Mouse (Mus musculus): ENCODE data around the gene Htr3b.

- TF ChIP-seq CTCF (IDR thresholded peaks at IDR 0.05; ENCODE audit: insufficient read depth, low read length) (no peak), POLR2A (IDR thresholded peaks at IDR 0.05; ENCODE audit: borderline replicate concordance, extremely low read depth, low read depth, low read length) (no peak)
Observed at GRCm38 (mm10) chr9:48903766-48904165, 61.0 kb downstream of the Htr3b start.

Measured in lung, adult 2 months (tissue).